Mouse (Mus musculus) lung, embryonic 14.5 days (tissue): ENCODE results near the gene Igf2bp2. TPM values are rescaled to one million over a fixed set of nuclear protein-coding genes. Genes with fewer than 3 reads are reported as not detected.

Experiments
- ATAC-seq: fragments of 200-750 bp; cut with Nextera tagmentation; 2 replicates; pipeline ENCODE4 v1.8.0; 2017; ENCODE audit warnings: mild to moderate bottlenecking, moderate TSS enrichment, moderate library complexity; ENCODE audit not compliant: insufficient read depth
- DNase-seq: peaks from one replicate; pipeline ENCODE4 v3.0.0-alpha.2; 2015
- H3K27ac ChIP-seq: fragments of 300-500 bp; sonication (generic); 2 replicates; pipeline ENCODE4 v1.5.1; 2014; ENCODE audit warnings: low read depth, mild to moderate bottlenecking, moderate library complexity
- H3K27me3 ChIP-seq: fragments of 300-500 bp; sonication (generic); 2 replicates; pipeline ENCODE4 v1.6.1; 2014; ENCODE audit warnings: low read length, control low read depth; ENCODE audit not compliant: insufficient read depth
- H3K36me3 ChIP-seq: fragments of 300-500 bp; sonication (generic); 2 replicates; pipeline ENCODE4 v1.6.1; 2014; ENCODE audit warnings: control low read depth; ENCODE audit not compliant: insufficient read depth
- H3K4me1 ChIP-seq: fragments of 300-500 bp; sonication (generic); 2 replicates; pipeline ENCODE4 v1.6.1; 2014; ENCODE audit warnings: antibody characterized with exemption, control low read depth; ENCODE audit not compliant: insufficient read depth
- H3K4me2 ChIP-seq: fragments of 300-500 bp; sonication (generic); 2 replicates; pipeline ENCODE4 v1.6.1; 2014; ENCODE audit warnings: mild to moderate bottlenecking
- H3K4me3 ChIP-seq: fragments of 300-500 bp; sonication (generic); 2 replicates; pipeline ENCODE4 v1.5.1; 2014; ENCODE audit warnings: low read depth, low read length
- H3K9ac ChIP-seq: fragments of 300-500 bp; sonication (generic); 2 replicates; pipeline ENCODE4 v1.6.1; 2014
- H3K9me3 ChIP-seq: fragments of 300-500 bp; sonication (generic); 2 replicates; pipeline ENCODE4 v1.6.1; 2016; ENCODE audit warnings: low read depth, low read length, control low read depth
- CTCF ChIP-seq: IDR thresholded peaks from 2 replicates; pipeline ENCODE4 v1.5.1; 2016; ENCODE audit warnings: antibody characterized with exemption, low read depth
- WGBS: fragments of 180-500 bp; shearing (Covaris S2); extraction: QIAGEN DNeasy Blood & Tissue Kit; methylation state at CpG from one replicate; pipeline ENCODE4 v1.1.7; 2014; 5-methylcytosine and 5-hydroxymethylcytosine counted together
- polyA plus RNA-seq: library from polyadenylated mRNA; unstranded; fragments of >200 nt; fragmentation: Nextera tagmentation; extraction: Ambion mirVana; gene quantifications from 2 replicates; pipeline ENCODE4 v1.2.1, GENCODE M21; 2014

Igf2bp2 gene
- polyA plus RNA-seq, 1 experiment from 2014 or later = 87.9 TPM

GRCm38 (mm10) chr16:22109159-22109558 lies 53.9 kb downstream of the Igf2bp2 start:
- no peaks in the 10 kb centered on the region for H3K36me3 ChIP-seq
- H3K27me3 ChIP-seq = no peaks in the 10 kb centered on the region
- no peak overlapping the region for H3K9ac ChIP-seq
- no peak overlapping the region for H3K27ac ChIP-seq
- DNase-seq = no peak
- no peak for TF ChIP-seq CTCF
- WGBS = 51% methylated on average over 4 of the region's 4 CpGs
- no peaks in the 10 kb centered on the region for H3K4me1 ChIP-seq
- no peak for ATAC-seq
- H3K9me3 ChIP-seq = no peaks in the 10 kb centered on the region
- H3K4me3 ChIP-seq = no peak overlapping the region
- H3K4me2 ChIP-seq = no peak overlapping the region

DNA sequence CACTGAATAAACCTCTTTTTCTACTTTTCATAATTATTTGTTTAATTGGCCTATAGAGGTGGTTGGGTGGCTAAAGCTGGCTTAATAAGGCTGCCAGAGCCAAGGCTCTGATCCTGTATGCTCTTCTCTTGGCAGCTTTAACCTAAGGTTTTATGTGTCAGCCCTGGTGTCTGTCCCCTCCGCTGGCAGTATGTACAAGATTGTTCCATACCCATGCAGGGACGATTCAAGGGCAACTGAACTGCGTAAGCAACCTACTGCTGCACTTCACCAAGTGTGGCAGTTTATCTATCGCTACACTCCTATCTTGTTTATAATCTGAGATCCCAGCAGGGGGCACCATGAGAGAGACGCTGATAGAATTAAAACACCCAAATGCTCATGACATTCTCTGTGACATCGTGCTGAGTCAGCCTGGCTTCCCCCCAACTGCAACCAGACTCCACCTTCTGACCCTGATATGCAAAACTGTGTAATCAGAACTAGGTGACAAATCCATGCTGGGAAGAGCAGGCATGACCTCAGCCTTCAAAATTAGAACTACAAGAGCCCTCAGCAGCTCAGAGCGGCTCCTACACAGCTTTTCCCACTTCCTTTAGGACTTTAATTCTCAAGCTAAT lies 55.1 kb downstream of the Igf2bp2 start:
- Histone ChIP-seq H3K4me3 (no peak overlapping the region), H3K9me3 (no peaks in the 10 kb centered on the region), H3K4me2 (no peak overlapping the region), H3K9ac (no peak overlapping the region), H3K27me3 (no peaks in the 10 kb centered on the region), H3K4me1 (no peaks in the 10 kb centered on the region), H3K27ac (no peak overlapping the region), H3K36me3 (no peaks in the 10 kb centered on the region)
- peak; percentile 29 for DNase-seq
- ATAC-seq = no peak
- TF ChIP-seq CTCF = peak; percentile 11; the same call in 1 of the 2 replicates
- WGBS = 58% methylated on average over 7 of the region's 7 CpGs

DNA sequence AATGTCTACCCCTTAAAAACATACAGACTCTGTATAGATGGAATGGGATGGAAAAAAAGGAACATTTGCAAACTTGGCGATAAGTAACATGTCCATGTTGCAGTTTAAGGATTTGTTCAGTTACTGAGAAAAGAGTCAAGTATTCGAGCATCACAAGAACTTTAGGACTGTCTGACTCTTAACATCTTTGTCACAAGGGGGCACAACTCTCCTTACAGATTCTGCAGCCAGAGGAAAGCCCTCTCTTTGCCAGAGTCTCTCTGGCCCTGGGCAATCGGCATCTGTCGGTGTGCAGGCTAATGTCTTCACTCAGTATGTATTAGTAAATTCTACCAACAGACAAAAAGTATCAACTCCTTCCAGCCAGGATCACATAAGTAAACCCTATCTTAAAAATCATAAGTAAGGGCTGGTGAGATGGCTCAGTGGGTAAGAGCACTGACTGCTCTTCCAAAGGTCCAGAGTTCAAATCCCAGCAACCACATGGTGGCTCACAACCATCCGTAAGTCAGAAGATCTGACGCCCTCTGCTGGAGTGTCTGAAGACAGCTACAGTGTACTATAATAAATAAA lies 57.0 kb downstream of the Igf2bp2 start:
- 83% methylated on average over 6 of the region's 6 CpGs for WGBS
- H3K4me1 ChIP-seq = no peaks in the 10 kb centered on the region
- no peak for ATAC-seq

GRCm38 (mm10) chr16:22100067-22100466 lies 63.0 kb downstream of the Igf2bp2 start:
- Histone ChIP-seq H3K4me2 (no peak overlapping the region), H3K9ac (no peak overlapping the region), H3K27me3 (no peaks in the 10 kb centered on the region), H3K4me3 (no peak overlapping the region), H3K36me3 (no peaks in the 10 kb centered on the region), H3K4me1 (no peaks in the 10 kb centered on the region), H3K9me3 (no peaks in the 10 kb centered on the region), H3K27ac (no peak overlapping the region)
- TF ChIP-seq CTCF = no peak
- WGBS = 83% methylated on average over 2 of the region's 2 CpGs
- no peak for ATAC-seq
- DNase-seq = peak; percentile 11

More for the DNA sequence above, 57.0 kb downstream of the Igf2bp2 start:
- Histone ChIP-seq H3K36me3 (no peaks in the 10 kb centered on the region), H3K27me3 (no peaks in the 10 kb centered on the region), H3K27ac (no peak overlapping the region), H3K4me2 (no peak overlapping the region), H3K9me3 (no peaks in the 10 kb centered on the region), H3K4me3 (no peak overlapping the region), H3K9ac (no peak overlapping the region)
- DNase-seq = no peak
- TF ChIP-seq CTCF = peak; percentile 2; the same call in 1 of the 2 replicates

DNA sequence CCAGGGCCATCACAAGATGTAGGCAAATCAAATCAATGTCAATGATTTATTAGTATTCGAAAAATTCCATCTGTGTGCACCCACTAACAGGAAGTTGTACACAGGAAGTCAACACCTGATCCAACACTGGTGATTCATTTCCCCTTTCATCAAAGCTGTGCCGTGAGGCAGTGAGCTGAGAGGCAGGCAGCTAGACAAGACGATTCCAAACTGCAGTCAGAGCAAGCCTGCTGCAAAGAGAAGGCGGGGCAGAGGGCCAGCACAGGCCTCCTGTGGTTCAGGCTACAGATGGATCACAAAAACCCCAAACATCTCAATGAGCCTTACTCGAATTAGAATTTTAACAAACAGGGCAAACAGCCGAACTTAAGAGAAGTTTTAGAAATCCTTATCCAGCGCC lies 65.4 kb downstream of the Igf2bp2 start:
- TF ChIP-seq CTCF = no peak
- DNase-seq (no peak), ATAC-seq (no peak)
- Histone ChIP-seq H3K9ac (no peak overlapping the region), H3K27me3 (no peaks in the 10 kb centered on the region), H3K27ac (no peak overlapping the region), H3K4me1 (no peaks in the 10 kb centered on the region), H3K9me3 (no peaks in the 10 kb centered on the region), H3K4me2 (no peak overlapping the region), H3K36me3 (no peaks in the 10 kb centered on the region), H3K4me3 (no peak overlapping the region)
- 52% methylated on average over 7 of the region's 7 CpGs for WGBS

- no peaks in the 10 kb centered on the region for H3K36me3 ChIP-seq
- H3K27ac ChIP-seq = no peak overlapping the region
- H3K4me2 ChIP-seq = no peak overlapping the region
- no peak for TF ChIP-seq CTCF
- no peaks in the 10 kb centered on the region for H3K9me3 ChIP-seq
- H3K27me3 ChIP-seq = no peaks in the 10 kb centered on the region
- DNase-seq (no peak), ATAC-seq (no peak)
- no peaks in the 10 kb centered on the region for H3K4me1 ChIP-seq
- WGBS = 93% methylated on average over 1 of the region's 1 CpGs
- no peak overlapping the region for H3K4me3 ChIP-seq
- no peak overlapping the region for H3K9ac ChIP-seq
These were observed 67.3 kb downstream of the Igf2bp2 start for GRCm38 (mm10) chr16:22095751-22096150.

GRCm38 (mm10) chr16:22091255-22091783 lies 71.8 kb downstream of the Igf2bp2 start:
- Histone ChIP-seq H3K27ac (no peak overlapping the region), H3K36me3 (peaks cover 15% of the 10 kb centered on the region), H3K4me2 (no peak overlapping the region), H3K4me1 (no peaks in the 10 kb centered on the region), H3K27me3 (no peaks in the 10 kb centered on the region), H3K4me3 (no peak overlapping the region), H3K9ac (no peak overlapping the region), H3K9me3 (no peaks in the 10 kb centered on the region)
- 61% methylated on average over 3 of the region's 3 CpGs for WGBS
- ATAC-seq (no peak), DNase-seq (no peak)
- TF ChIP-seq CTCF = no peak
